Mouse (Mus musculus) left cerebral cortex, postnatal 36 days (tissue): Measurements from ENCODE around the gene Coq6. TPM values are rescaled to one million over a fixed set of nuclear protein-coding genes. Genes with fewer than 3 reads are reported as not detected.
A peak's percentile ranks its signal among the peaks of the same experiment; 100 is the strongest.
"Not testable (repeated sequence)": the region's sequence is repeated elsewhere in the genome, so short reads cannot be mapped to it uniquely, and the experiment has no call there.

Experiments used
- DNase-seq, 2 experiments: peaks; one replicate each; pipeline ENCODE4 v3.0.0; 2021 to 2022; ENCODE audit warnings: low spot score in 2 of 2, mixed read lengths in 1 of 2
- intact Hi-C: fragments of 180-260 bp; cut with DNase I; formaldehyde crosslinking; loops from one replicate; pipeline ENCODE4 v1.15.1; 2025
- total RNA-seq, 2 experiments: library from RNA; stranded (reverse); gene quantifications; 2 replicates each; pipeline ENCODE4 v1.2.3; 2021

Coq6 gene
- total RNA-seq = 10 to 100 TPM; 25.1 to 29.4 TPM

GRCm38 (mm10) chr12:84361555-84362489, at the start of gene Coq6, which contains the start of gene Fam161b:
Gene Coq6 (plus strand): TSS chr12:84361657.
Gene Fam161b (minus strand): TSS chr12:84361833.
- intact Hi-C loops = no loop called here
- DNase-seq = peak; percentile 93 to 94

GRCm38 (mm10) chr12:84316006-84316405, 45.5 kb upstream of the Coq6 start:
- intact Hi-C loops = loop anchor here (10.0 kb wide), 1 partner anchor 151 kb away; no protein-coding TSS in a partner anchor
- no peak for DNase-seq

GRCm38 (mm10) chr12:84316721-84317621, 44.5 kb upstream of the Coq6 start, which contains the start of gene Zfp410:
Gene Zfp410 (plus strand): TSS chr12:84316852.
- peak; percentile 83 to 87 for DNase-seq
- intact Hi-C loops = loop anchor here (10.0 kb wide), 1 partner anchor 152 kb away; no protein-coding TSS in a partner anchor

- intact Hi-C loops = no loop called here
- DNase-seq = no peak
Observed at GRCm38 (mm10) chr12:84327111-84327512, 34.3 kb upstream of the Coq6 start.

- DNase-seq = no peak
- intact Hi-C loops = no loop called here
Observed at GRCm38 (mm10) chr12:84336963-84337625, 24.4 kb upstream of the Coq6 start.

GRCm38 (mm10) chr12:84347192-84347591, 14.3 kb upstream of the Coq6 start:
- DNase-seq = no peak
- intact Hi-C loops = no loop called here

- DNase-seq, intact Hi-C loops: not testable (repeated sequence)
Observed at GRCm38 (mm10) chr12:84358699-84359098, 2.8 kb upstream of the Coq6 start.

GRCm38 (mm10) chr12:84362872-84363271, 1.4 kb downstream of the Coq6 start:
- no peak for DNase-seq
- intact Hi-C loops = no loop called here

- intact Hi-C loops = no loop called here
Observed at GRCm38 (mm10) chr12:84364291-84364690, 2.8 kb downstream of the Coq6 start.

GRCm38 (mm10) chr12:84365137-84365536, 3.7 kb downstream of the Coq6 start:
- intact Hi-C loops = no loop called here
- DNase-seq = no peak

More at GRCm38 (mm10) chr12:84364291-84364690, 2.8 kb downstream of the Coq6 start:
- DNase-seq = no peak

- intact Hi-C loops = no loop called here
- no peak for DNase-seq
Observed at GRCm38 (mm10) chr12:84366971-84367370, 5.5 kb downstream of the Coq6 start.

- intact Hi-C loops = no loop called here
- no peak for DNase-seq
Observed at GRCm38 (mm10) chr12:84371647-84372046, 10.2 kb downstream of the Coq6 start.

GRCm38 (mm10) chr12:84373831-84374481, 12.5 kb downstream of the Coq6 start:
- DNase-seq = no peak
- intact Hi-C loops = no loop called here

- intact Hi-C loops = no loop called here
- no peak for DNase-seq
Observed at GRCm38 (mm10) chr12:84382369-84382768, 20.9 kb downstream of the Coq6 start.

- intact Hi-C loops = no loop called here
- DNase-seq = no peak
Observed at GRCm38 (mm10) chr12:84384644-84385081, 23.2 kb downstream of the Coq6 start.

GRCm38 (mm10) chr12:84385408-84385807, 24.0 kb downstream of the Coq6 start:
- no peak for DNase-seq
- intact Hi-C loops = no loop called here

- DNase-seq = no peak
- intact Hi-C loops = no loop called here
Observed at GRCm38 (mm10) chr12:84388097-84388496, 26.6 kb downstream of the Coq6 start.

- no peak for DNase-seq
- intact Hi-C loops = no loop called here
Observed at GRCm38 (mm10) chr12:84388774-84389400, 27.4 kb downstream of the Coq6 start.
